Mouse (Mus musculus): ENCODE data around the gene Klhl36. TPM values are rescaled to one million over a fixed set of nuclear protein-coding genes. Genes with fewer than 3 reads are reported as not detected.

The Klhl36 gene
- polyA plus RNA-seq, 1 experiment from 2014 or later = 12.9 TPM

GRCm38 (mm10) chr8:119915298-119915697 is 53.2 kb downstream of the Klhl36 start:
- Histone ChIP-seq H3K4me2 (ENCODE audit: low read length) (no peak overlapping the region), H3K27ac (ENCODE audit: low read depth) (no peak overlapping the region), H3K4me3 (ENCODE audit: low read depth, low read length) (no peak overlapping the region), H3K36me3 (ENCODE audit: control insufficient read depth, insufficient read depth, low read length) (peaks cover 4% of the 10 kb centered on the region; the same call in 1 of the 2 replicates), H3K4me1 (replicated peaks; ENCODE audit: control insufficient read depth, insufficient read depth, low read length) (peaks cover 32% of the 10 kb centered on the region), H3K9ac (ENCODE audit: low read length) (no peak overlapping the region), H3K9me3 (ENCODE audit: control insufficient read depth, low read length) (no peaks in the 10 kb centered on the region), H3K27me3 (replicated peaks; ENCODE audit: control insufficient read depth, insufficient read depth, low read length) (no peaks in the 10 kb centered on the region)
- DNase-seq (ENCODE audit: low spot score) = no peak
- 81% methylated on average over 4 of the region's 4 CpGs for WGBS
- ATAC-seq (replicated peaks; ENCODE audit: low FRiP score, low TSS enrichment, low read depth) = no peak

- no peaks in the 10 kb centered on the region for H3K27me3 ChIP-seq (replicated peaks; ENCODE audit: control insufficient read depth, insufficient read depth, low read length)
- H3K36me3 ChIP-seq (ENCODE audit: control insufficient read depth, insufficient read depth, low read length) = peaks cover 4% of the 10 kb centered on the region; the same call in 1 of the 2 replicates
- no peak overlapping the region for H3K9ac ChIP-seq (ENCODE audit: low read length)
- DNase-seq (ENCODE audit: low spot score) (no peak), ATAC-seq (replicated peaks; ENCODE audit: low FRiP score, low TSS enrichment, low read depth) (no peak)
- no peak overlapping the region for H3K4me3 ChIP-seq (ENCODE audit: low read depth, low read length)
- H3K27ac ChIP-seq (ENCODE audit: low read depth) = no peak overlapping the region
- H3K9me3 ChIP-seq (ENCODE audit: control insufficient read depth, low read length) = no peaks in the 10 kb centered on the region
- H3K4me2 ChIP-seq (ENCODE audit: low read length) = no peak overlapping the region
- 81% methylated on average over 16 of the region's 16 CpGs for WGBS
- H3K4me1 ChIP-seq (replicated peaks; ENCODE audit: control insufficient read depth, insufficient read depth, low read length) = peaks cover 34% of the 10 kb centered on the region
These were observed 54.3 kb downstream of the Klhl36 start for GRCm38 (mm10) chr8:119916237-119916892.

- Histone ChIP-seq H3K4me1 (replicated peaks; ENCODE audit: control insufficient read depth, insufficient read depth, low read length) (peaks cover 29% of the 10 kb centered on the region), H3K36me3 (ENCODE audit: control insufficient read depth, insufficient read depth, low read length) (peaks cover 4% of the 10 kb centered on the region; the same call in 1 of the 2 replicates), H3K9ac (ENCODE audit: low read length) (no peak overlapping the region), H3K27ac (ENCODE audit: low read depth) (no peak overlapping the region), H3K4me3 (ENCODE audit: low read depth, low read length) (no peak overlapping the region), H3K27me3 (replicated peaks; ENCODE audit: control insufficient read depth, insufficient read depth, low read length) (no peaks in the 10 kb centered on the region), H3K9me3 (ENCODE audit: control insufficient read depth, low read length) (no peaks in the 10 kb centered on the region), H3K4me2 (ENCODE audit: low read length) (no peak overlapping the region)
- 80% methylated on average over 3 of the region's 3 CpGs for WGBS
- ATAC-seq (replicated peaks; ENCODE audit: low FRiP score, low TSS enrichment, low read depth) (no peak), DNase-seq (ENCODE audit: low spot score) (no peak)
These were observed 55.3 kb downstream of the Klhl36 start for GRCm38 (mm10) chr8:119917415-119917814.

GRCm38 (mm10) chr8:119918155-119918567 is 56.1 kb downstream of the Klhl36 start:
- no peak for ATAC-seq (replicated peaks; ENCODE audit: low FRiP score, low TSS enrichment, low read depth)
- no peak overlapping the region for H3K9ac ChIP-seq (ENCODE audit: low read length)
- H3K27me3 ChIP-seq (replicated peaks; ENCODE audit: control insufficient read depth, insufficient read depth, low read length) = no peaks in the 10 kb centered on the region
- WGBS = 100% methylated on average over 1 of the region's 1 CpGs
- H3K4me1 ChIP-seq (replicated peaks; ENCODE audit: control insufficient read depth, insufficient read depth, low read length) = peaks cover 21% of the 10 kb centered on the region
- H3K4me3 ChIP-seq (ENCODE audit: low read depth, low read length) = no peak overlapping the region
- DNase-seq (ENCODE audit: low spot score) = no peak
- no peak overlapping the region for H3K27ac ChIP-seq (ENCODE audit: low read depth)
- no peak overlapping the region for H3K4me2 ChIP-seq (ENCODE audit: low read length)
- H3K9me3 ChIP-seq (ENCODE audit: control insufficient read depth, low read length) = no peaks in the 10 kb centered on the region
- H3K36me3 ChIP-seq (ENCODE audit: control insufficient read depth, insufficient read depth, low read length) = peaks cover 4% of the 10 kb centered on the region; the same call in 1 of the 2 replicates

GRCm38 (mm10) chr8:119923259-119923658 is 61.2 kb downstream of the Klhl36 start:
- no peak overlapping the region for H3K4me2 ChIP-seq (ENCODE audit: low read length)
- H3K9me3 ChIP-seq (ENCODE audit: control insufficient read depth, low read length) = no peaks in the 10 kb centered on the region
- H3K4me1 ChIP-seq (replicated peaks; ENCODE audit: control insufficient read depth, insufficient read depth, low read length) = 0 out of 2 replicates have a peak, but pooled peaks cover 3% of the 10 kb centered on the region
- no peaks in the 10 kb centered on the region for H3K27me3 ChIP-seq (replicated peaks; ENCODE audit: control insufficient read depth, insufficient read depth, low read length)
- WGBS = 81% methylated on average over 5 of the region's 5 CpGs
- H3K36me3 ChIP-seq (ENCODE audit: control insufficient read depth, insufficient read depth, low read length) = peaks cover 4% of the 10 kb centered on the region; the same call in 1 of the 2 replicates
- H3K4me3 ChIP-seq (ENCODE audit: low read depth, low read length) = no peak overlapping the region
- DNase-seq (ENCODE audit: low spot score) = no peak
- no peak overlapping the region for H3K27ac ChIP-seq (ENCODE audit: low read depth)
- ATAC-seq (replicated peaks; ENCODE audit: low FRiP score, low TSS enrichment, low read depth) = no peak
- H3K9ac ChIP-seq (ENCODE audit: low read length) = no peak overlapping the region

- H3K36me3 ChIP-seq (ENCODE audit: control insufficient read depth, insufficient read depth, low read length) = no peaks in the 10 kb centered on the region
- 86% methylated on average over 4 of the region's 4 CpGs for WGBS
- DNase-seq (ENCODE audit: low spot score) (no peak), ATAC-seq (replicated peaks; ENCODE audit: low FRiP score, low TSS enrichment, low read depth) (no peak)
- no peaks in the 10 kb centered on the region for H3K27me3 ChIP-seq (replicated peaks; ENCODE audit: control insufficient read depth, insufficient read depth, low read length)
- H3K27ac ChIP-seq (ENCODE audit: low read depth) = no peak overlapping the region
- H3K9ac ChIP-seq (ENCODE audit: low read length) = no peak overlapping the region
- no peak overlapping the region for H3K4me2 ChIP-seq (ENCODE audit: low read length)
- no peak overlapping the region for H3K4me3 ChIP-seq (ENCODE audit: low read depth, low read length)
- 0 out of 2 replicates have a peak, but pooled peaks cover 3% of the 10 kb centered on the region for H3K4me1 ChIP-seq (replicated peaks; ENCODE audit: control insufficient read depth, insufficient read depth, low read length)
- H3K9me3 ChIP-seq (ENCODE audit: control insufficient read depth, low read length) = no peaks in the 10 kb centered on the region
These were observed 63.4 kb downstream of the Klhl36 start for GRCm38 (mm10) chr8:119925428-119925827.

GRCm38 (mm10) chr8:119926474-119926873 is 64.4 kb downstream of the Klhl36 start:
- ATAC-seq (replicated peaks; ENCODE audit: low FRiP score, low TSS enrichment, low read depth) = no peak
- no peak overlapping the region for H3K4me3 ChIP-seq (ENCODE audit: low read depth, low read length)
- no peak overlapping the region for H3K9ac ChIP-seq (ENCODE audit: low read length)
- no peak for DNase-seq (ENCODE audit: low spot score)
- H3K36me3 ChIP-seq (ENCODE audit: control insufficient read depth, insufficient read depth, low read length) = no peaks in the 10 kb centered on the region
- 74% methylated on average over 2 of the region's 2 CpGs for WGBS
- H3K9me3 ChIP-seq (ENCODE audit: control insufficient read depth, low read length) = no peaks in the 10 kb centered on the region
- no peaks in the 10 kb centered on the region for H3K27me3 ChIP-seq (replicated peaks; ENCODE audit: control insufficient read depth, insufficient read depth, low read length)
- no peak overlapping the region for H3K27ac ChIP-seq (ENCODE audit: low read depth)
- no peaks in the 10 kb centered on the region for H3K4me1 ChIP-seq (replicated peaks; ENCODE audit: control insufficient read depth, insufficient read depth, low read length)
- no peak overlapping the region for H3K4me2 ChIP-seq (ENCODE audit: low read length)

All from intestine, embryonic 14.5 days (tissue).